Mouse (Mus musculus): Measurements from ENCODE around the gene Pde2a.

Pde2a gene

DNA sequence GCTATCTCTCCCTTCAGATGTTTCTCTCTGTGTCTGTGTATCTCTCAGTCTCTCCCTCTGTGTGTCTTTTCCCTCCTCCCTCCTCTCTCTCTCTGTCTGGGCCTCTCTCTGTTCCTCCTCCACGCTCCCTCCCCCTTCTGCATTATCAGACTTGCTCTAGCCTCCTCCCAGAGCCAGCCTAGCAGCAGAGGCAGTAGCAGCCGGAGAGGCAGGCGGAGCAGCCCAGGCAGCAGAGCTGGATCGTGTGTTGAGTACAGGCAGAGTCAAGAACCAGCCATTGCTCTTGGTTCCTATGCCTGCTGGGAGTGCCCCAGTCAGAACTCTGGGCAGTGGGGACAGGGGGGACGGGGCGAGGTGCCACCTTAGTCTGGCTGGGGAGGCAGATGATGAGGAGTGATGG is at the start of gene Pde2a:
TSS of gene Pde2a (plus strand) at position 163 of the 400 bp plus-strand sequence.
- DNase-seq: no peak

- no peak for DNase-seq
These were observed 48.4 kb upstream of the Pde2a start for GRCm38 (mm10) chr7:101373082-101373481.

DNA sequence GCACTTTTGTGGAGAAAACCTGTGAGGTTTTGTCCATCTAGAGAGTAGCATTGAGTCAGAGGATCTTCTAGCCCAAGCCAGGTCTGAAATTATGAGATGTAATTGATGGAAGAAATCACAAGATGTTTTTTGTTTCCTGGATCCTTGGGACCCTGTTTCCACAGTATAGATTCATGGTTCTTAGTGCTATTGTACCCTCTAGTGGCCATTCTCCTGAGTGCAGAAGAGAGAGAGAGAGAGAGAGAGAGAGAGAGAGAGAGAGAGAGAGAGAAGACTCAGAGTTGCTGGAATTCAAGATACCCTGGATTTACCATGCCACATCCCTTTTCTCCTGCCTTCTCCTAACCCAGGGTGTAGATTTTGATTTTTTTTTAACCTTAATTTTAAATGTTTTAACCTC is 47.3 kb upstream of the Pde2a start:
- peak; percentile 84 for DNase-seq

DNA sequence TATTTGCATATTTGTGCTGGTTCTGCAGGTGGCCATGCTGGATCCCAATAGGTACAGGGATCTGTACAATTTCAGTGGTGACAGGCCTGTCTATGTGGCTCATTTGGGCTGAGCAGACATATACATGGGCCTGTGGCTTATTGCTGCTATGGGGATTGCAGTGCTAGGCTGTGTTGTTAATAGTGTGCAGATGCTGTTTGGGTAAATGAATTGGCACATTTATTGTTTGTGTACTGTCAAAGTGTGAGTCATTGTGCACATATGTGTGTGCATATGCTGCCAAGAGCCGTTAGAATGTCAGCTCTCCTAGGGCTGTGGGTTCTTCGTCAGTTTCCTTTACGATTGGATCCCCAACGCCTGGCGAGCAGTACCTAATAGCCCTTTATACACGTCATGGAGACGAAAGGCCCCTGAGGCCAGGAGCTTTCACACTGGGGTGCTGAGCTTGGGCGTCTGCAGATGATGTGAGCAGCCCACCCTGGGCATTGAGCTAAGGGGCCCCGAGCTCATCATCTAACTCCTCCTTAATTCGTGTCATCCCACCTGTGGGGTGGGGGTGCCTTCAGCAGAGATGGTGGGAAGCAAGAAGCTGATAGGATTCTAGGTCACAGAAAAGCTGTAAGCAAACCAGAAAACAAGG is 44.7 kb upstream of the Pde2a start:
- no peak for DNase-seq

DNA sequence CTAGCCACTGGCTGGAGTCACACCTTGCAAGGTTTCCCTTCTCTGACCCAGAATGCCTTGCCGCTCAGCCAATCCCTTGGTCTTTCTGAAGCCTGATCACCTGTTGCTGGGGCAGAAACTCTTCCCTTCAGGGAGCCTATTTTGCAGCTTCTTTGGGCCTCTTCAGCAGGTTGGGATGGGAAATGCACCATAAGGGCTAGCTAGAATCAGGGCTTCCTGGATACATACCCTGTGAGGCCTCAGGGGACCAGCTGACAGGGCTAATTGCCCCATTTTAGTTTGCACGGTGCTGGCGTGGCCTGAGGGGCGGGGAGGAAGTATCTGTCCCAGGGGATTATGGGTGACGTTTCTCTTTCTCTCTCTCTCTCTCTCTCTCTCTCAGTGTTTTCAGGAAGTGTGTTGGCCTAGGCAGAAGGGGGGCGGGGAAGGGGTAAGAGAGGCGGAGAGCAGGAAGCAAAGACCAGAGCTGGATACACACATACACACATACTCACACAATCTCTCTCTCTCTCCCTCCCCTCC is 43.7 kb upstream of the Pde2a start:
- peak; percentile 92 for DNase-seq

GRCm38 (mm10) chr7:101378285-101378684 is 43.2 kb upstream of the Pde2a start:
- no peak for DNase-seq

DNA sequence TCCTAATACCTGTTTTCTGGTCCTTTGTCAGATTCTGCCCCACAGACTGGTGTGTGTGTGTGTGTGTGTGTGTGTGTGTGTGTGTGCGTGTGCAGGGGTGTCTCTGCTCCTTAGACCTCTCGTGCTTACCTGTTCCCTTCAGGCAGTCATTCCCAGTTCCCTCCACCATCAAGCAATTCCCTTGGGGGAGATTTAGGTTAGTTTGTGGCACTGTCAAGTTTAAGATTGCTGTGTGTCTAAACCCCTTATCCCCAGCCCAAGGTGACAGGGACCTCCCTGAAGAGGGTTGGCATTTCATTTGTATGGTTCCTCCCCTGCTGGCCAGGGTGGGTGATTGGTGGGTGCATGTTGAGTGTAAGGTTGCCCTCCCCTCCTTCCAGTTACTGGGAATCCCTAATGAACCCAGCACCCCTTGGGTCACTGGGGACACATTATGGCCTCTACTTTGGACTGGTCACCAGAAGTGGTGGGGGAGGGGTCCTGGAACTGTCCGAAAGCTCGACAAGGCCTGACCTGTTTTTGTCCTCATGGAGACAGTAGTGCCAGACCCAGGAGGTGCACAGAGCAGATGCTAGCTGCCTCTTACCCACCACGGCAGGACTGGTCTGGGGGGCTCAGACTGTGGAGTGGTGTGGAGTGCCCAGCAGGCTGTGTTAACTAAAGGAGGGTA is 42.6 kb upstream of the Pde2a start:
- DNase-seq: no peak

- peak; percentile 43 for DNase-seq
These were observed 41.8 kb upstream of the Pde2a start for GRCm38 (mm10) chr7:101379732-101380131.

- peak; percentile 53 for DNase-seq
These were observed 40.0 kb upstream of the Pde2a start for GRCm38 (mm10) chr7:101381512-101381911.

GRCm38 (mm10) chr7:101382378-101382777 is 39.1 kb upstream of the Pde2a start:
- DNase-seq: peak; percentile 67

DNA sequence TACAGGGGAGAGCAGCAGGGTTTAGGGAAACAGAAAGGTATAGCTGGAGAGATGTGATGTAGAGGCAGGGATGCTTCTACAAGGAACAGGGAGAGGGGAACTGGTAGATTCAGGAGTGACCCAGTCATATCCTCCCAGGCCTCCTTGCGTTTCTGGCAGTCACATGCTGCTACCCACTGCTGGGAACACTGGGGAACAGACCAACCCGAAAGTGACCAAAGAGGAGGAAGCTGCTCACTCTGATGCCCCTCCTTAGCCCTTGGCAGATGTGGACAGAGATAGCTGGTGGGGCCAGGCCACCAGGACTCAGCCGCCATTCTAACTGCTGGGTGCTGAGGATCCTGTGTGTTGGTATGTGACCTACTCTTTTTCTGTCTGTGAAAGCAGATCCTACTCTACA is 37.7 kb upstream of the Pde2a start:
- peak; percentile 47 for DNase-seq

- no peak for DNase-seq
These were observed 36.6 kb upstream of the Pde2a start for GRCm38 (mm10) chr7:101384931-101385330.

- peak; percentile 72 for DNase-seq
These were observed 36.2 kb upstream of the Pde2a start for GRCm38 (mm10) chr7:101385331-101385733.

- DNase-seq: no peak
These were observed 35.5 kb upstream of the Pde2a start for GRCm38 (mm10) chr7:101385866-101386452.

GRCm38 (mm10) chr7:101389256-101389655 is 32.2 kb upstream of the Pde2a start:
- no peak for DNase-seq

DNA sequence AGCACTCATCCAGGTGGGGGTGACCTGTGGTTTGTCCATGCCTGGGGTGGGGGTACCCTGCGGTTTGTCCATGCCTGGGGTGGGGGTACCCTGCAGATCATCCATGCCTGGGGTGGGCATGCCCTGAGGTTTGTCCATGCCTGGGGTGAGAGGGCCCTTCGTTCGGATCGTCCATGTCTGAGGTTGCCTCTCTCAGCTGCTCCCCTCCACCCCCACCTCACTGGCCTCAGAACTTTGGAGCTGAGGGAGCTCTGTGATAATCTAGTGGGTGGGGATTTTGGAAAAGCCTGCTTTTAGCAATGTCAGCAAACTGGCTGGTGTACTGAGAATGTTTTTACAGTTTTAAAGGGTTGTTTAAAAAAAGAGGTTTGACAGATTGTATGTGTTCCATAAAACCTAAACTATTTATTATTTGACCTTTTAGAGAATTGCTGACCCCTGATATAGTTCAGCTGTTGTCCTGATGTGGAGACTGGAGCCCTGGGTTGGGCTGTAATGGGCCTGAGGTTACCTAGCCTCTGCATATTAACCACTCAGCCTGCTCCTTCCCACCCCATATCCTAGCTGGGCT is 29.5 kb upstream of the Pde2a start:
- DNase-seq: no peak

GRCm38 (mm10) chr7:101393015-101393414 is 28.5 kb upstream of the Pde2a start:
- no peak for DNase-seq

GRCm38 (mm10) chr7:101393694-101394504 is 27.6 kb upstream of the Pde2a start:
- DNase-seq: peak; percentile 72

- DNase-seq: no peak
These were observed 26.9 kb upstream of the Pde2a start for GRCm38 (mm10) chr7:101394569-101394968.

- no peak for DNase-seq
These were observed 26.0 kb upstream of the Pde2a start for GRCm38 (mm10) chr7:101395471-101395870.

- DNase-seq: no peak
These were observed 24.3 kb upstream of the Pde2a start for GRCm38 (mm10) chr7:101397175-101397574.

DNA sequence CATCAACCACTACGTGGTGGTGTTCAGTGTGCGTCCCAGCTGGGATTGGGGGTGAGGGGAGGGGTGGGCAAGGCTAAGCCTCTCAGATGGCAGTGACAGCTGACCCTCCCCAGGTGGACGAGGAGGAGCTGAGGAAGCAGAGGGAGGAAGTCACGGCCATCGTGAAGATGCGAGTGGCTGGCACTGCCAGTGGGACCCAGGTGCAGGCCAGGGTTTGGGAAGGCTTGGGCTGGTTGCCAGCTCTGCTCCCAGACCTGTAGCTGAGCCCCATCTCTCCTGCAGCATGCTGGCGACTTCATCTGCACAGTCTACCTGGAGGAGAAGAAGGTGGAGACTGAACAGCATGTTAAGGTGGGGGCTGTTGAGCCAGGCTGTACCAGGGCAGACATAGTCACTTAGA is 20.0 kb upstream of the Pde2a start:
- DNase-seq: no peak

DNA sequence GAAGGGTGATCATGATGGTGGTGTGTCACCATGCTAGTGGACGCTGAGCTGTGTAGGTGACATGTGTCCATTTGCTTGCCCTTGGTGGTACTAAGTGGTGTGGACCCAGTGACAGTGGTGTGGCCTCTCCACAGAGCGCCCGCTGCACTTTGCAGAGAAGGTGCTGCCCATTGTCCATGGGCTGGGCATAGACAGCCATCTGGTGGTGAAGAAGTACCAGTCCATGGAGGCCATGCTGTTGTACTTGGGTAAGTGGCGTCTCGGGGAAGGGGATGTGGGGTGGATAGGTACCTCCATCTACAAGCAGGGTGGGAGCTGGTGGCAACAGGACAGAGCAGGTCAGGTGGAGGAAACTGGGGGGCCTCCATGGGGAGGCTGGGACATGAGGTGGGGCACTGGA is 17.7 kb upstream of the Pde2a start:
- no peak for DNase-seq
